Mouse (Mus musculus) c-Kit-positive CD71-positive TER-119-positive erythroid progenitor cells, embryonic 14.5 days (primary cell): ENCODE results near the gene Il1rapl2.

Source experiments
- DNase-seq: peaks from one replicate; pipeline ENCODE4 v3.0.0-alpha.2; 2013; ENCODE audit warnings: low spot score

The Il1rapl2 gene

DNA sequence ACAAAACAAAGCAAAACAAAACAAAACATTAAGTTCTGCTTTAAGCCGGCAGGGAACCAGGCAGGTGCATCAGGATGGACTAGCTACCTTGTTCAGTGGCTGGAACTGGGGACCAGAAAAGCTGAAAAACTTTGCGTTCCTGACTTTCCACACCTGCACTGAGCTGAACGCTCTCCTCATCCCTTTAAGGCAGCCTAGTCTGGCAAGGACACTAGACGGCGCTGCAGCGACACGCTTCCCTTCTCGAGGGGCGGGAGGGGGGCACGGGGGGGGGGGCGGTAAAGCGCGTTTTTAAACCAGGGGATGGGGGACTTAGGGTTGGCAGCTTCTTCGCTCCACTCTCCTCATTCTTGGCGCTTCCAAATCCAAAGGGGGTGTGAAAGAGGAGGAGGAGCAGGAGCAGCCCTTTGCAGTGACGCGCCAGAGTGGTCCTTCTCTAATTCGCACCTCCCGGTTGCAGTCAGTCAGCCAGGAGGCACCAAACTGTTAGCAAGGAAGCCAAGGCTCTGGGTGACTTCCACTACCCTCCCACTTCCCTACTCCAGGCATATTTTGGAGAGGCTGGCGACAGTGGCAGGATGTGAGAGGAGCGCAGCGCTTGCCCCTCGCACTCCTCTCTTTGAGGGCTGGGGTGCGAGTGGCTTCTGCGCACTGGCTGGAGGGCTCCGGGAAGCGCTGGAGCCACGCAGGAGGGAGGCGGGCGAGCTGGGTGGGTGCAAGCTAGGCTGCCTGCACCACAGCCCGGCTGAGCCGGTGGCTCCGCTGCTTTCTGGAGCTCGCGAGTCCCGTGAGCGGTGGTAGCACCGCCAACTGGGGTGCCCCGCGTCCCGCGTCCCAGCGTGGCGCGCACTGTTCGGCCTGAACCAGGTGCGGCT is at the start of gene Il1rapl2:
Il1rapl2 (plus strand) TSS at position 288 of the 875 bp plus-strand sequence.
- DNase-seq, result no peak

DNA sequence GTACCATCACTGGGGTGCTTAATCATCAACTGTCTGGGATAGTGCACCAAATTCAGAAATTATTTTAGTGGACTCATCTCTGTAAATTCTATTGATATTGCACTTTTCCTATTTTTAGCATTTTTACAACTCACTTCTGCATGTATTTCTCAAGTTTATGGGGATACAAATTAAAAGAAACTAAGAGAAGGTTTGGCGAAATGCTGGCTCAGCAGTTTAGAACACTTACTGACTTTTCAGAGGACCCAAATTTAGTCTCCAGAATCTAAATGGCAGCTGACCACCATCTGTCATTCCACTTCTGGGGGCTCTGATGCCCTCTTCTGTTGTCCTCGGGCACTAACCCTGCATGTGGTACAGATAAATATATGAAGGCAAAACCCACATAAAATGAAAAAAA is 22.1 kb upstream of the Il1rapl2 start:
- no peak for DNase-seq

DNA sequence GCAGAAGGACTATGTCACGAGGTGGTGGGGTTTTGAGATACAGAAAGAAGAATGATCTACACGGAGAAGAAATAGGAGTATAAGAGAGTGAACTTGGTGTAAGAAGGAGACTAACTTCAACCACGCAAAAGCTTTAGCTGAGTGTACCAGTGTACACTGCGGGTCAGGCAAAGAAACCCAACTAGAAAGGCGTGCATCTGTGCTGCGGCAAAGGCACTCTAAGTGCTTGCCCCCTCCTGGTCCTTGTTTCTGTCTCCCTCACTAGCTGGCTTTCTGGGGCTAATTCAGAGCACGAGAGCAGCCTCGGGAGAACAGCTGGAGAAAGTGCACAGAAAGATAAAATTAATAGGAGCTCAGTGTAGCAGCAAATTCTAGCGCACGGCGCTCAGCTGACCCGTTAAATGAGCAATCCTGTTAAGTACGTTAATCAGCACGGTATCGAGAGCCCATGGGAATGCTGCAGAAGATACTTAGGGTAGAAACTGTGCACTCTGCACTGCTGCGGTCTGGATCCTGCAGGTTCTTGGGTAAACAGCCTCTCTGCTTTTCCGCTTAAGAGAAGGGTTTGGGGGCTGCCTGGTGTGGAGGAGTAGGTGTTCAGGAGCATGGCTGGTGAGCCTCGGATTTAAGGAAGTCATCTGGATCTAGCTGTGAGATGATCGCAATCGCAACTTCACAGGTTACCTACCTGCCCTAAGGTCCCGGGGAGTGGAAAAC is 778 bp upstream of the Il1rapl2 start:
- no peak for DNase-seq

DNA sequence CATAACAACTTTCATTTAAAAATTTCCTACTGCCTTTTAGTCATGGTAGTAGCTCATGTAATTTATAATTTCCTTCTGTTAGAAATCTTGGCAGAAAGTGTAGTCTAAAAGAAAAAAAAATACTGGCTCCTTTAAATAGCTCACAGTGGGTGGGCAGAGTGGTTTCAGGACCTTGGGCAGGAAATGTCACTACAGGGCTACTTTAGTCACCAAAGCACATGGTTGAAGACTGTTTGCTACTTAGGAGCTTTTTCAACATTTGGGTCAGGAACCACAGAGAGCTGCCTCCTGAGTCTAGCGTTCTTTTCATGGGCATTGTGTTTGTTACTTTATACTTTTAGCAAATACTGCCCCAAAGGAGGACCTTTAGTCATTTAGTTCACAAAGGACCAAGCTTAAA is 12.2 kb downstream of the Il1rapl2 start:
- DNase-seq, result no peak

DNA sequence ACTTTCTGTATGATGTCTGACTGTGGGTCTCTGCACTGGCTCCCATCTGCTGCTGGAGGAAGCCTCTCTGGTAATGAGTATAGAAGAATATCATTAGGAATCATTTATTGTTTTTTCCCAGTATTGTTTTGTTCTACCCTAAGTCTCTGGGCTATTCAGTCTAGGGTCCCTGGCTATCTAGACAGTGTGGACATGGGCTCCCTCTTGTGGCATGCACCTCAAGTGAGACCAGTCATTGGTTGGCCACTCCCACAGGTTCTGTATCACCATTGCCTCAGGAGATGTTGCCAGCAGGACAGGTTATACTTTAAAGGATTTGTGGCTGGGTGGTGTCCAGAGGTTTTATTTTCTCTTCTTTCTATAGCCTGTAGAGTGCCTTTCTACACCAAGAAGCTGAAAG is 50.3 kb downstream of the Il1rapl2 start:
- no peak for DNase-seq

DNA sequence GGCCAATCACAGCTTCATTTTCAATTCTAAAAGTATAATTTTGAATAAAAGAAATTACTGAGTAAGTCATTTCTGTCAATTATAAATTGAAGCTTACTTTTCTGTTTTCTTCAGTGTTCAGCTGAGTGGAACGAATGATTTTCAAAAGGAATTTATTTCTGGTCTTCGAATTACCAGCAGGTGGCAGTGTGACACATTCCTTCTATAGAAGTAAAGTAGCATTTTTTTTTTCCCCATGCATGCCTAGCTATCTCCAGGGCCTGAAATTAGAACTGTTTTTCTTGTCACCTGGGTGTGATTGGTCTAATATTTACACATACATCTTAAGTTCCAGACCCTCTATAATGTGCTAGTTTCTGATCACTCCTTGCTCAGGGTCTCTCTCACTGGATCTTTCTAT is 96.6 kb downstream of the Il1rapl2 start:
- DNase-seq, result no peak

DNA sequence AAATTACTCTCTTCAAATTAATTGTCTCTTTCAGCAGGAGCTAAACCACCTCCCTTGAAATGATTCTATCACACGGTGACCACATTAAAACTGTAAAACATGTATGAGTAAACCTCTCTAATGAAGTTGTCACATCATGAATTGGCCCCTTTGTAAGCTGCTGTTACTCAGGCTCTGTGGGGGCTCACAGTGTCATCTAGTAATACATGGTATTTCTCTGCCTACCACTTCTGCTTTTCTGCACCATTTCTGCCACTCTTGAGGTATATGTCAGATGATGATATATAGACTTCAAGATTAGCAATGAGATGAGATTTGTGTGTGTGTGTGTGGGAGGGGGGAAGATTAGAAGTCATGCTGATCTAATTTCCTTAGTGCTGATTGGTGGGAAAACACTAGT is 117.6 kb downstream of the Il1rapl2 start:
- no peak for DNase-seq

DNA sequence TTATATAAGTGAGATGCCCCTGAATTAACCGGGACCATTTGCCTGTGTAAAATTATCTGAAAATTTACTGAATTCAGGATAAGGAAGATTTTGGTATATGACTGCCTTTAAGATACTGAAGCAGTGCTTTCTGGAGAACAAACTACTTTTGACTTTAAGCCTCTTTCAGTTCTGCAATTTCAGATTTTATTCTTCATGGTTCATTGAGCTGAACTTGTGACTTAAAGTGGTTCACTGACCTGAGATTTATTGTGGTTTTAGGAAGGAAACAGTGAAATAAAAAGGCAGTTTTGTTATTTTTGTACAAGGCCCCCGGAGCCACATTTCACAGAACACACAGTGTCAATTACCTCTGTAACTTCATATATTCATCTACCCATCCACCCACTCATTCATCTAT is 129.6 kb downstream of the Il1rapl2 start:
- DNase-seq, result no peak

DNA sequence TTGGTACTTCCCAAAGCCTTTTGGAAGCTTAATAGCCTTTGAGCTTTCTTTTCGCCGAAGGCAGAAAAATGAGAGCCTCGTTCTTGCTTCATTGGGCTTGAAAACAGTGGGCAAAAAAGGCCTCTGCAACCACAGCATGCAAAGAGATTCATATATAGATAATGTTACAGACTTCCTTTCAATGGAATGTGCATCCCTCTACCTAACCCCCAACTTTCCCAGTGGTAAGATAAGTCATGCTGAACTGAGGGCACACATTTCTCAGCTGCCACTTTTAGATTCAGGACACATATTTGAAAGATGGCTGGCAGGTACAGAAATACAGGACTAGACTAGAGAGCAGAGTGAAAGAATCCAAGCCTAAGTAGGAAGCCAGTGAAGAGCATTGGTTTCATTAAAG is 185.1 kb downstream of the Il1rapl2 start:
- no peak for DNase-seq

DNA sequence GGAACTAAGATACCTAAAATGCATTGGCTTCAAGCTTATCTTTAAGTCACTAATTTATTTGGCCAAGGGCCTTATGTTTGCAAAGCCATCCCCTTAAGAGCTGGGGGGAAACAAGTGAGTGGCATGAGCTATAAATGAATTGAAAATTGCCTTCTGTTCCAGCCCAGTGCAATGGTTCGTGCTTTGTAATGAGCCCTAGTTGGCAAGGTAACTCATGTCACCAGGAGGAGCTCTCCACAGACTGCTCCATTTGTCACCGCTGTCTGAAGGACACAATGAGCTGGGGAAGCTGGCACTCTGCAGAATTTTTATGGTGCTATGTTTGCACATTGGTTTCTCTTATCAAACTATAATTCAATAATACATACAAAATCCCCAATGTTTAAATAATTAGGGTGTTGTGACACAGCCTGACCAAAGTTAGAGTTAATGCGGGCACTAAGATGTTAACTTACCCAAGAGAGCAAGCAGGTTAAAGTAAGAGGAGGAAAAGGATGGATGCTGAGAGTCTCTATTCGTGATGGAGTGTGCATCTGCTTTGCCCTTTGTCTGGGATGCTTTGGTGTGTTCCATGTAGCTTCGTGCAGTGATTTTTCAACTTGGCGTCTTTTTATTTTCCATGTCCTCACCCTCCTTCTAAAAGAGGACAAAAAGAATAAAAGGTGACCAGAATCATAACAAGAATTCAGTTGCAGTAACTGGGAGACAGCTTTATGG is 235.2 kb downstream of the Il1rapl2 start:
- no peak for DNase-seq

DNA sequence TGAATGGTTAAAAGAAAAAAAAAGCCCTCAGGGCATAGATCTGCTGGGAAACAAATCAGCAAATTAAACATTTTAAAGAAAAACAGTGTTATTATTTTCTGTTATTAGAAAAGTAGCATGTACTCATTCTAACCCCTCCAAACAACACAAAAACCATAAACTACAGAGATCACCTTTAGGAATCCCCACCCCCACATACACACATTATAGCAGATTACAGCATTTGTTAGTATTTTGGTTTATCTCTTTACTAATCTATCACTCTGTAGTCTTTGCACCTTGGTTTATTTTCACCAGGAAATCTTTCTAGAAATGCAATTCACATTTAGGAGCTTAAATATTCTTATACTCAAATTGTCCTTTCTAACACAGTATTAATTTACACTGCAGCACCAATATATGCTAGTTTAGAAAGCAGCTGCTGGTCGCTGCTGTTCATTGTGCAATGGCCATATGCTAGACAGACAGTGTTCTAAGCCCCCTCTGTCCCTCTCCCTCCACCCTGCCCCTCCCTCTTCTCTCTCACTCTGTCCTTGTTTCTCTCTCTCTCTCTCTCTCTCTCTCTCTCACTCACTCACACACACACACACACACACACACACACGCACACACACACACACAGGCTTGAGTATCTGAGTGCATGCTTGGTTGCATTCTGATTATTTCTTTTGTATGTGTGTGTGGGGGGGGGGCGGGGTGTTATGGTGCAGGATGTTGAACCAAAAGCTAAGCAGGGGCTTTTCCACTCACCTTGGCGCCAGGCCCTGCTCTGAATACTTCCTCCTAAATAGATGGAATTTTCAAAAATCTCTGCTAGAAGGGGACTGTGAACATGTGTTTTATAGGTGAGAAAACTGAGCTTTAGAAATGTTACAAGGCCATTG is 236.1 kb downstream of the Il1rapl2 start:
- DNase-seq, result no peak

DNA sequence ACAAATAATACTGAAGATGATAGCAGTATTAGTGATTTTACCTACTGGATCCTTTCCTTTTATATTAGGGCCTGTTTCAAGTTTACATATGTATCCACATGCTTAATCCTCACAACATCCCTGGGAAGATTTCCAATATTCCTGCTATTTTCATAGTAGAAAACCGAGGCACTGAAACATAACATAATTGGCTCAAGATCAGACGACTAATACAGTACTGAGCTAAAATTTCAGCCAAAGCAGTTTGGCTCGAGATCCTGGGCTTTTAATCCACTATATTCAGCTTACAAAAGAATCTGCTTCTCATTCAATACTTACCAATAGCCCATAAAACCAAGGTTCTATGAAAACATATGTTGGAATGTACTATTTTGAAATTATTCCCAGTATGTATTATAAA is 239.1 kb downstream of the Il1rapl2 start:
- no peak for DNase-seq

DNA sequence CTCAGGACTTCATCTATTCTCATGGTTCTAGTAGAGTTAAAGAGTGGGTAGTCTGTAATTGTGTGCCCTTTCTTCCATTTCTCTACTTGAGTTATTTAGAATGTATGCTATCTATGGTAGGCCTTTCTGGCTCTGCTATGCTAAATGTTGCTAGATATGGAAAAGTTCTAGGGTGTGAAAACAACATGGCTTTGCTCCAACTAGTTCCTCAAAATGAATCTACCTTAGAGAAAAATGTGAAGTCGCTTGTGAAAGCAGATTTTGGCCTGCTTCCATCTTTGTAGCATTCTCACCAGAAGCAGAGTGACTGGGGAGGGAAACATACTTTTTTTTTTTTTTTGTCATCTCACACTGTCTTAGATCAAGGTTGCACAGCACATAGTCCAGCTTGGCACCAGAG is 241.7 kb downstream of the Il1rapl2 start:
- DNase-seq, result no peak

DNA sequence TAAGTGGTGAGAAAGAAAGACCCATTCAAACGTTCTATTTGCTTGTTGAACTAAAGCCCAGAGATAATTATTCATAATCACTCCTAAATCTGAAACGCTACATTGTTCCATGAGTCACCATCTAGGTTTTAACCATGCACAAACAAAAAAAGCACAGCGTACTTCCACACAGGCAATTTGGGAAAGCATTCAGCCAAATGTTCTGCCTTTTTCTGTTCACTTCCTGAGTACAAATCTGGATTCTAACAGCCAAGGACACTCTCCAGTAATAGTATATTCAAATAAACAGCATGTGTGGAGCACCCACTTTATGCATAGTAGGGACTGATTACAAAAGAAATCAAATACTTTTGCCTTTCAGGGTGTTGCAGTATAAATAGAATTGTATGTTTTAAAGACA is 278.5 kb downstream of the Il1rapl2 start:
- no peak for DNase-seq

DNA sequence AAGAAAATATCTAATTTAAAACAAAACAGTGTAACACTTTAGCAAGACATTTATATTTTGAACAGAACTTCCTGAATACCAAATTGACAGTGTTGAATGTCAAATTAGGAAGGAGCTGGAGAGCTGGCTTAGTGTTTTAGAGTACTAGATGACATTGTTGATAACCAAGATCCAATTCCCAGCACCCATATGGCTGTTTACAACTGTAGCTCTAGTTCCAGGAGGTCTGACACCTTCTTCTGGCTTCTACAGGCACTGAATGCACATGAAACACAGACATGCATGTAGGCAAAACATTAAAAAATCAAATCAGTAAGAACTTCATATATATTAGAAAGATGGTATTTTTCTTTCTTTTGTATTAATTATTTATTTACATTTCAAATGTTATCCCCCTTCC is 353.1 kb downstream of the Il1rapl2 start:
- no peak for DNase-seq

DNA sequence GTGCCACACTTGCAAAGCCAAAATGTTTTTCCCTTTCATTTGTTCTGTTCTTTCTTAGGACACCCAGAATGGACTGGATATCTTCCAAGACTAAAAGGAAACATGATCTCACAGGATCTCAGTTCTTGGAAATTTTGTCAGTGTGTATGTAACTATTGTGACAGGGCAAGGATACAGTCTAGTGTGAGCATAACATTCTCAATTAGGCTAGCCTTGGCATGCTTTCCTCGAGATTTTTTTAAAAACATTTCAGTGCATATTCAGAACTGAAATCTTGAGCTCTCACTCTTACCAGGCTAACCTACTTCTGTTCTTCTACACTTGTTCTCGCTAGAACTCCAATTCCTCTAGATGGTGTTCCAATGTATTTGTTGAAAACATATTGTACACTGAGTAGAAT is 356.4 kb downstream of the Il1rapl2 start:
- no peak for DNase-seq

DNA sequence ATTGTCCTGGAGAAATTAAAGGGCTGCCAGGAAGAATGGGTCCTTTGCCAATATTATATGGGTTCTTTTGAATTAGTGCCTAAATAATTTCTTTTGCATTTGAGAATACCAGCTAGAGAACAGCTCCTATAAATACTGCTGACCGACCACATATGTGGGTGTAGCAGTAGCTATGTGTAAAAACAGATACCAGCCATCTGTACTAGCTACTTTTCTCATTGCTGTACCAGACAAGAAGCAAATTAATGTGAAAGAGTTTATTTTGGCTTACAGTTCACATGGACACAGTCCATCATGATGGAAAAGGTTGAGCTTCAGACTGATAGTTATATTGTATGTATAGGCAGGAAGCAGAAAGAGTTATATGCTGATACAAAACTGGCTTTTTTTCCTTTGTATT is 377.3 kb downstream of the Il1rapl2 start:
- DNase-seq, result no peak

DNA sequence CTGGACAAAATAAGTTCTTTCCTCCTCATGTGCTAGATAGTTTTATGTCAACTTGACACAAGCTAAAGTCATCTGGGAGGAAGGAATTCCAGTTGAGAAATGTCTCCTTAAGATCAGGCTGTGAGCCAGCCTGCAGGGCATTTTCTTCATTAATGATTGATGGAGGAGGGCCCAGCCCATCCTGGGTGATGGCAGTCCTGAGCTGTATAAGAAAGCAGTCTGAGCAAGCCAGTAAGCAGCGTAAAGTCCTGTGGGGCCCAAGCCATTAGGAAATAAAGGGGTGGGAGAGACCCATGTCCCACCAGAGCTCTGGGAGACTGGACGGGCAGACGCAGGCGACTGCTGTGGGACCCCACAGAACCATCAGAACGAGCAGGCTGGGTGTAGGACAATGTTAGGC is 400.9 kb downstream of the Il1rapl2 start:
- DNase-seq, result no peak

DNA sequence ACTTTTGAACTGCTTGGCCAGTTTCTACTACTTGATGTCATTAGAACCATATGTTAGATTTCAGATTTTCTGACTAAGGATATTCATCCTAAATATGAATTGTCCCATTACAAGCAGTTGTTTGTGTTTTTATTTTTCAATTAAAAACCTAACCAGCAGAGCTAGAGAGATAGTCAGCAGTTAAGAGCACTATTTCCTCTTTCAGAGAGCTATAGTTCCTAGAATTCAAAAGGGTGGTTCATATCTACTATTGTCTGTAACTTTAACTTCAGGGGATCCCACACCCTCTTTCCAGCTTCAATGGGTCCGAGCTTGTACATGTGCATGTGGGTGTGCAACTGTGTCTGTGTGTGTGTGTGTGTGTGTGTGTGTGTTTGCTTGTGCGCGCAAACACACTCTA is 472.7 kb downstream of the Il1rapl2 start:
- no peak for DNase-seq

DNA sequence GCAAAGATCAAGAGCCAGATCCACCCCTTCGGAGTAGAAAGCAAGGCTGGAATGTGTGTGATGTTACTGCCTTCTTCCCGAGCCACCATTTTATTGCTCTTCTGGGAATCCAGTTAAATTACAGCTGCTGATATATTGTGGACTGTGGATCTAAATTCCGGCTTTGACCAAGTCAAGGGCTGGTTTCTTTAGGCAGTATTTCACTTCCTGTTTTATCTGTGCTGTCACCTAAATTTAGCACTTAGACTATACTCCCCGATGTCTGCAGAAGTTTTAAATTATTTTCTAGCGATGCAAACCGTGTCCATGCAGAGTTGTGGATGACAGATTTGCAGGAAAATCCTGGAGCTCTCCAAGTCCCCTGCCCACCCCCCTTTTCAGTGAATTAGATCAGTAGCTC is 533.5 kb downstream of the Il1rapl2 start:
- DNase-seq, result no peak

DNA sequence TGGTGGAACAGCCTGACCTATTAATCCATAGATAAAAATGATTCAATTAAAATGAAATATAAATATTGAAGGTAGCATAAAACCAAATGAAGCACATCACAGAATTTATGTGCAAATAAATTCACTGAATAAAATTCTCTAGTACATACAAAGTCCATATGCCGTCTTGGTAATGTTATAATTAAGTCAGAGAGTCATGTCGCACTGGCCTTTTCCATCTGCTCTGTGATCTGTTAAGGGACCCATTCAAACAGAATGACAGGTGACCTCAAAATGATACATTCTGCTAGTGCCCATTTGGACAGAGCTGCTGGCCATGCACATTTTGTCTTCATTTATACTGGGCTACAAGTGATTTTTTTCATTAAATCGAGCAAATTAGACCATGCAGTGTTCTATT is 534.3 kb downstream of the Il1rapl2 start:
- no peak for DNase-seq

DNA sequence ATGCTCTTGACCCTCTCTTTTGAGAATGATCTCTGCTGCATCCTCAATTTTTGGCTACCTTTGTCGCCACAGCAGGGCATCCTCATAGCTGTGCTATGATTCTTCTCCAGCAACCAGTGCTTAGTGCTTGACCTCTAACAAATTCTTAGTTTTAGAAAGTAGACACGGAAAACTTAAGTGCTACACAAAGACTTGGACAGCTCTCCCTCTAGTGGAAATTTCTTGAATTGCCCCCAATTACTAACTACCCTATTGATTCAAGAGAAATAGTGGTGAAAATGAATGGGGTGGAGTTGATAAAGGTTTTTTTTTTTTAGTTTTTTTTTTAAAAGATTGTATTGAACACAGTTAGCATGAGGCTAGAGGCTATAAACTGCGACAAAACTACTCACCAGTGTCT is 599.7 kb downstream of the Il1rapl2 start:
- DNase-seq, result no peak
